Mouse (Mus musculus) liver, postnatal 0 days (tissue): Measurements from ENCODE around the gene Copz1.

Experiments
- CTCF ChIP-seq: sonication (generic); IDR thresholded peaks from 2 replicates; pipeline ENCODE4 v1.5.1; 2016; ENCODE audit warnings: antibody characterized with exemption, low read depth
- EP300 ChIP-seq: IDR thresholded peaks from 2 replicates; pipeline ENCODE4 v1.6.1; 2016; ENCODE audit warnings: antibody characterized with exemption, low read depth, mild to moderate bottlenecking

- no peak for TF ChIP-seq CTCF
- no peak for TF ChIP-seq EP300
Observed at GRCm38 (mm10) chr15:103247078-103247781, 25.3 kb upstream of the Copz1 start.
